Mouse (Mus musculus) heart, postnatal 0 days (tissue): ENCODE results near the gene 4933424G06Rik.

Experiments used
- CTCF ChIP-seq: IDR thresholded peaks from 2 replicates; pipeline ENCODE4 v1.5.1; 2016; ENCODE audit warnings: antibody characterized with exemption, control low read depth, low read depth
- EP300 ChIP-seq: IDR thresholded peaks from 2 replicates; pipeline ENCODE4 v1.6.1; 2016; ENCODE audit warnings: antibody characterized with exemption, low read depth

- TF ChIP-seq CTCF (0 out of 2 replicates have a peak, but pooled peaks have one; percentile 14), EP300 (no peak)
These were observed 75.3 kb downstream of the 4933424G06Rik start for GRCm38 (mm10) chr1:36785238-36785641.
